Mouse (Mus musculus) testis, postnatal 10 days (tissue): ENCODE data around the gene Ap3m1.
"Not testable (repeated sequence)": the region's sequence is repeated elsewhere in the genome, so short reads cannot be mapped to it uniquely, and the experiment has no call there.

Experiments used
- DNase-seq: peaks from one replicate; pipeline ENCODE4 v3.0.0; 2021; ENCODE audit warnings: low spot score

Ap3m1 gene

GRCm38 (mm10) chr14:21052112-21052780, at the start of gene Ap3m1, which contains the start of gene Adk:
Ap3m1 (minus strand) TSS chr14:21052508.
Adk (plus strand) TSS chr14:21052574.
- peak; percentile 98 for DNase-seq

GRCm38 (mm10) chr14:21101562-21101961, 49.3 kb upstream of the Ap3m1 start:
- DNase-seq, result no peak

- no peak for DNase-seq
Observed at GRCm38 (mm10) chr14:21100876-21101275, 48.6 kb upstream of the Ap3m1 start.

- no peak for DNase-seq
Observed at GRCm38 (mm10) chr14:21099371-21099770, 47.1 kb upstream of the Ap3m1 start.

- DNase-seq, result no peak
Observed at GRCm38 (mm10) chr14:21096689-21097088, 44.4 kb upstream of the Ap3m1 start.

GRCm38 (mm10) chr14:21096279-21096678, 44.0 kb upstream of the Ap3m1 start:
- DNase-seq, result no peak

- DNase-seq, result not testable (repeated sequence)
Observed at GRCm38 (mm10) chr14:21094161-21094560, 41.9 kb upstream of the Ap3m1 start.

GRCm38 (mm10) chr14:21090930-21091486, 38.7 kb upstream of the Ap3m1 start:
- DNase-seq, result no peak

GRCm38 (mm10) chr14:21090400-21090799, 38.1 kb upstream of the Ap3m1 start:
- DNase-seq, result no peak

- DNase-seq, result no peak
Observed at GRCm38 (mm10) chr14:21088731-21089130, 36.4 kb upstream of the Ap3m1 start.

GRCm38 (mm10) chr14:21087390-21088060, 35.2 kb upstream of the Ap3m1 start:
- no peak for DNase-seq

GRCm38 (mm10) chr14:21086827-21087351, 34.6 kb upstream of the Ap3m1 start:
- no peak for DNase-seq

- no peak for DNase-seq
Observed at GRCm38 (mm10) chr14:21086106-21086505, 33.8 kb upstream of the Ap3m1 start.

- DNase-seq, result peak; percentile 52
Observed at GRCm38 (mm10) chr14:21085666-21086065, 33.4 kb upstream of the Ap3m1 start.

GRCm38 (mm10) chr14:21082823-21083222, 30.5 kb upstream of the Ap3m1 start:
- DNase-seq, result no peak

- DNase-seq, result no peak
Observed at GRCm38 (mm10) chr14:21078511-21078910, 26.2 kb upstream of the Ap3m1 start.

GRCm38 (mm10) chr14:21077939-21078338, 25.6 kb upstream of the Ap3m1 start:
- DNase-seq, result no peak

- DNase-seq, result no peak
Observed at GRCm38 (mm10) chr14:21076501-21077194, 24.3 kb upstream of the Ap3m1 start.

- peak; percentile 95 for DNase-seq
Observed at GRCm38 (mm10) chr14:21075751-21076500, 23.6 kb upstream of the Ap3m1 start.

- no peak for DNase-seq
Observed at GRCm38 (mm10) chr14:21074398-21075320, 22.4 kb upstream of the Ap3m1 start.

- no peak for DNase-seq
Observed at GRCm38 (mm10) chr14:21073981-21074380, 21.7 kb upstream of the Ap3m1 start.
